Mouse (Mus musculus) heart, embryonic 16.5 days (tissue): Measurements from ENCODE around the gene Cacna1c. TPM values are rescaled to one million over a fixed set of nuclear protein-coding genes. Genes with fewer than 3 reads are reported as not detected.

Experiments used
- ATAC-seq: fragments of 200-750 bp; cut with Nextera tagmentation; replicated peaks from 2 replicates; pipeline ENCODE4 v1.8.0; 2017; ENCODE audit warnings: moderate number of reproducible peaks; ENCODE audit not compliant: insufficient read depth, low FRiP score; ENCODE audit errors: extremely low read depth
- H3K27ac ChIP-seq: fragments of 300-500 bp; sonication (generic); 2 replicates; pipeline ENCODE4 v1.5.1; 2014; ENCODE audit warnings: mild to moderate bottlenecking, low read length, control low read depth, moderate library complexity
- H3K27me3 ChIP-seq: fragments of 300-500 bp; sonication (generic); 2 replicates; pipeline ENCODE4 v1.6.1; 2014; ENCODE audit warnings: low read length, mixed read lengths; ENCODE audit not compliant: control insufficient read depth, insufficient read depth
- H3K36me3 ChIP-seq: fragments of 300-500 bp; sonication (generic); 2 replicates; pipeline ENCODE4 v1.6.1; 2014; ENCODE audit not compliant: control insufficient read depth, insufficient read depth
- H3K4me1 ChIP-seq: fragments of 300-500 bp; sonication (generic); 2 replicates; pipeline ENCODE4 v1.6.1; 2014; ENCODE audit warnings: low read length, mixed read lengths; ENCODE audit not compliant: control insufficient read depth, insufficient read depth
- H3K4me2 ChIP-seq: fragments of 300-500 bp; sonication (generic); 2 replicates; pipeline ENCODE4 v1.6.1; 2014; ENCODE audit warnings: low read depth, mild to moderate bottlenecking, control low read depth, low read length
- H3K4me3 ChIP-seq: fragments of 300-500 bp; sonication (generic); 2 replicates; pipeline ENCODE4 v1.5.1; 2014; ENCODE audit warnings: mild to moderate bottlenecking, control low read depth, low read length
- H3K9ac ChIP-seq: fragments of 300-500 bp; sonication (generic); 2 replicates; pipeline ENCODE4 v1.6.1; 2014; ENCODE audit warnings: low read length, control low read depth
- H3K9me3 ChIP-seq: fragments of 300-500 bp; sonication (generic); replicated peaks from 2 replicates; pipeline ENCODE4 v1.6.1; 2016; ENCODE audit warnings: low read length; ENCODE audit not compliant: control insufficient read depth
- WGBS: fragments of 180-500 bp; shearing (Covaris S2); extraction: QIAGEN DNeasy Blood & Tissue Kit; methylation state at CpG from one replicate; pipeline ENCODE4 v1.1.7; 2014; 5-methylcytosine and 5-hydroxymethylcytosine counted together
- polyA plus RNA-seq: library from polyadenylated mRNA; unstranded; fragments of >200 nt; fragmentation: Nextera tagmentation; extraction: Ambion mirVana; gene quantifications from 2 replicates; pipeline ENCODE4 v1.2.1, GENCODE M21; 2015

Cacna1c gene
- polyA plus RNA-seq, 1 experiment from 2014 or later = 66.2 TPM

- Histone ChIP-seq H3K9ac (no peak overlapping the region), H3K27me3 (no peaks in the 10 kb centered on the region), H3K4me2 (no peak overlapping the region), H3K36me3 (peaks cover 17% of the 10 kb centered on the region), H3K4me3 (no peak overlapping the region), H3K27ac (no peak overlapping the region), H3K4me1 (peaks cover 6% of the 10 kb centered on the region; the same call in 1 of the 2 replicates), H3K9me3 (no peaks in the 10 kb centered on the region)
- 0 out of 2 replicates have a peak, but pooled peaks have one; percentile 15 for ATAC-seq
- WGBS = 75% methylated on average over 8 of the region's 8 CpGs
Observed at GRCm38 (mm10) chr6:118777457-118777856, 418.8 kb downstream of the Cacna1c start.

- H3K4me3 ChIP-seq = no peak overlapping the region
- H3K9ac ChIP-seq = no peak overlapping the region
- H3K27ac ChIP-seq = no peak overlapping the region
- WGBS = 71% methylated on average over 9 of the region's 9 CpGs
- no peak for ATAC-seq
- H3K9me3 ChIP-seq = no peaks in the 10 kb centered on the region
- H3K4me1 ChIP-seq = no peaks in the 10 kb centered on the region
- no peak overlapping the region for H3K4me2 ChIP-seq
- no peaks in the 10 kb centered on the region for H3K27me3 ChIP-seq
- peaks cover 17% of the 10 kb centered on the region for H3K36me3 ChIP-seq
Observed at GRCm38 (mm10) chr6:118776459-118776858, 419.8 kb downstream of the Cacna1c start.

GRCm38 (mm10) chr6:118772581-118772980 lies 423.6 kb downstream of the Cacna1c start:
- Histone ChIP-seq H3K4me1 (no peaks in the 10 kb centered on the region), H3K36me3 (peaks cover 17% of the 10 kb centered on the region), H3K4me3 (no peak overlapping the region), H3K9ac (no peak overlapping the region), H3K9me3 (no peaks in the 10 kb centered on the region), H3K27me3 (no peaks in the 10 kb centered on the region), H3K27ac (no peak overlapping the region), H3K4me2 (no peak overlapping the region)
- 83% methylated on average over 6 of the region's 6 CpGs for WGBS
- no peak for ATAC-seq

DNA sequence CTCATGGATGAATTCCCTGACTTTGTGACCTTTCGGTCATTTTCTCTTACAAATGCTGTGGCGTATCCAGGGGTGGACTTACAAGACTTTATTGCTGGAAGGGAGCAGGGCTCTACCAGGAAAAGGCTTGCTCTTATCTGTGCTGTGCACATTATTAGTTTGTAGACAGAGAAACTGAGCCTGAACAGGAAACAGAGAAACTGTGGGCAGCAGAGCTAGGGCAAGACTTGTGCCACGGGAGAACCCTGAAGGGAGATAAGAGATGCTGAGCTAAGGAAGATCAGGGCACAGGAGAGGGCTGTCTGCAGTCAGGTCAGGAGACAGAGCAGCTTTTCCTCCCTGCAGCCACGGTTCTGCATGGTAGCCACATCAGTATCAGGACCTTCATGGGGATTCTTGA lies 425.1 kb downstream of the Cacna1c start:
- Histone ChIP-seq H3K27ac (no peak overlapping the region), H3K4me3 (no peak overlapping the region), H3K9ac (no peak overlapping the region), H3K27me3 (no peaks in the 10 kb centered on the region), H3K36me3 (peaks cover 16% of the 10 kb centered on the region), H3K4me1 (no peaks in the 10 kb centered on the region), H3K4me2 (no peak overlapping the region), H3K9me3 (no peaks in the 10 kb centered on the region)
- WGBS = 71% methylated on average over 4 of the region's 4 CpGs
- no peak for ATAC-seq

DNA sequence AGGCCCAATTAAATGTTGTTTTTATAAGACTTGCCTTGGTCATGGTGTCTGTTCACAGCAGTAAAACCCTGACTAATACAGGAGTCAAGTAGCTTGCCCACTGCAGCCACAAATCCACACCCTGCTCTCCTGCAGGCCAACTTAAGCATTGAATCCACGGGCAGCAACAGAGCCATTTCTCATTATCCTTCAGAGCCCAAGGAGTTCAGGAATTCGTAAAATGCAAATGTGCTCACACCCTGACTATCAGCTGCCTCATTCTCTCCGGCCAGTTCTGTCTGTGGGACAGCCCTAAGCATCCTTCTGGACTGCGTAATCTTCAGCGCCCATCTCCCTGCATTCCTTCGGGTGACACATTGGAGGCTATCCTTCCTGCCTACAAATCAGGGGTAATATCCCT lies 425.8 kb downstream of the Cacna1c start:
- no peaks in the 10 kb centered on the region for H3K27me3 ChIP-seq
- 71% methylated on average over 6 of the region's 6 CpGs for WGBS
- ATAC-seq = no peak
- no peaks in the 10 kb centered on the region for H3K4me1 ChIP-seq
- no peaks in the 10 kb centered on the region for H3K9me3 ChIP-seq
- no peak overlapping the region for H3K27ac ChIP-seq
- no peak overlapping the region for H3K9ac ChIP-seq
- no peak overlapping the region for H3K4me2 ChIP-seq
- H3K4me3 ChIP-seq = no peak overlapping the region
- peaks cover 10% of the 10 kb centered on the region for H3K36me3 ChIP-seq

DNA sequence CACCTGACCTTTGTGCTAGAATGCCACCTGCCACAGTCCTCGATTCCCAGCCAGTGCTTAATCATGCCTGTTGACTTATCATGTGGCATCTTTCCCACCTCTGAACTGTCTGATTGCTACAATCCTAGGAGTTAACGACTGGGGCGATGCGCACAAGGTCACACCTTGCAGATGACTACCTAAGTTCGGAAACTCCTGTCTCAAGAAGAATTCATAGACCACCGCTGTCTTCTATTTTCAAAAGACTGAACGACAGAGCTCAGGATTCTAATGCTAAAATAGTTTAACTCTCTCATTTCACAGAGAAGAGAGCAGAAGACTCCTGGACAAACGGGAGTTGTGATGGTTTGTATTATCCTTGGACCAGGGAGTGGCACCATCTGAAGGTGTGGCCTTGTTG lies 426.4 kb downstream of the Cacna1c start:
- Histone ChIP-seq H3K9me3 (no peaks in the 10 kb centered on the region), H3K4me2 (no peak overlapping the region), H3K4me3 (no peak overlapping the region), H3K36me3 (peaks cover 4% of the 10 kb centered on the region), H3K4me1 (no peaks in the 10 kb centered on the region), H3K27ac (no peak overlapping the region), H3K9ac (no peak overlapping the region), H3K27me3 (no peaks in the 10 kb centered on the region)
- no peak for ATAC-seq
- 90% methylated on average over 8 of the region's 8 CpGs for WGBS

GRCm38 (mm10) chr6:118767698-118768097 lies 428.5 kb downstream of the Cacna1c start:
- Histone ChIP-seq H3K36me3 (no peaks in the 10 kb centered on the region; the same call in 1 of the 2 replicates), H3K4me2 (no peak overlapping the region), H3K4me3 (no peak overlapping the region), H3K9ac (no peak overlapping the region), H3K27me3 (no peaks in the 10 kb centered on the region), H3K9me3 (no peaks in the 10 kb centered on the region), H3K4me1 (no peaks in the 10 kb centered on the region), H3K27ac (no peak overlapping the region)
- 52% methylated on average over 6 of the region's 6 CpGs for WGBS
- no peak for ATAC-seq

DNA sequence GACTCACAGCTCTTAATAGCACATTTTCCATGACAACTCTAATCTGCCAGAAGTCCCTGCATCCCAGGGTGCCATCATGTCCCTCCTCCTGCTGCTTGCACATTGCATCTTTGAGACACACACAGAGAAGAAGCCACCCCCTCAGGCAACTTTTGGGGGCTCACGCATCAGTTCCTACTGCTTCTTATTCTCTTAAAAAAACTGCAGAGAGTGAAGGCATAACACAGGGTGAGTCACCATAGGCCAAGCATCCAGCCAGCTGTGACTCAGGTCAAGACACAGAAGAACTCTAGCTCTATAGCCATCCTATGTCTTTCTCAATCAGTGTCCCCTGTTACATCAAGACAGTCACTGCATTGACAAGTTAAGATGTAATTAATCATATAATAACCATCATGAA lies 431.0 kb downstream of the Cacna1c start:
- H3K4me3 ChIP-seq = no peak overlapping the region
- no peak for ATAC-seq
- no peaks in the 10 kb centered on the region for H3K9me3 ChIP-seq
- H3K9ac ChIP-seq = no peak overlapping the region
- H3K4me1 ChIP-seq = no peaks in the 10 kb centered on the region
- no peak overlapping the region for H3K27ac ChIP-seq
- H3K36me3 ChIP-seq = no peaks in the 10 kb centered on the region; the same call in 1 of the 2 replicates
- H3K27me3 ChIP-seq = no peaks in the 10 kb centered on the region
- no peak overlapping the region for H3K4me2 ChIP-seq
- 89% methylated on average over 1 of the region's 1 CpGs for WGBS

- peaks cover 8% of the 10 kb centered on the region; the same call in 1 of the 2 replicates for H3K36me3 ChIP-seq
- H3K4me1 ChIP-seq = peaks cover 30% of the 10 kb centered on the region
- H3K27me3 ChIP-seq = no peaks in the 10 kb centered on the region
- no peak overlapping the region for H3K4me3 ChIP-seq
- no peak overlapping the region for H3K4me2 ChIP-seq
- no peak overlapping the region; the same call in 1 of the 2 replicates for H3K27ac ChIP-seq
- H3K9me3 ChIP-seq = no peaks in the 10 kb centered on the region
- no peak for ATAC-seq
- H3K9ac ChIP-seq = 0 out of 2 replicates have a peak overlapping the region, but pooled peaks have one; percentile 21
- WGBS = 64% methylated on average over 5 of the region's 5 CpGs
Observed at GRCm38 (mm10) chr6:118759015-118759414, 437.2 kb downstream of the Cacna1c start.
